Mouse (Mus musculus): ENCODE measurements around the gene Gpr132.

Gpr132 gene

GRCm38 (mm10) chr12:112868178-112869087 lies at the start of gene Gpr132:
Gpr132 (minus strand) TSS chr12:112868228.
- DNase-seq (ENCODE audit: low spot score): no peak

- DNase-seq (ENCODE audit: low spot score): no peak
Observed at GRCm38 (mm10) chr12:112917486-112917885, 49.5 kb upstream of the Gpr132 start.

- no peak for DNase-seq (ENCODE audit: low spot score)
Observed at GRCm38 (mm10) chr12:112916698-112917400, 48.8 kb upstream of the Gpr132 start.

- no peak for DNase-seq (ENCODE audit: low spot score)
Observed at GRCm38 (mm10) chr12:112915587-112915986, 47.6 kb upstream of the Gpr132 start.

- no peak for DNase-seq (ENCODE audit: low spot score)
Observed at GRCm38 (mm10) chr12:112914527-112914926, 46.5 kb upstream of the Gpr132 start.

- no peak for DNase-seq (ENCODE audit: low spot score)
Observed at GRCm38 (mm10) chr12:112912951-112913745, 45.1 kb upstream of the Gpr132 start.

GRCm38 (mm10) chr12:112911701-112912100 lies 43.7 kb upstream of the Gpr132 start:
- DNase-seq (ENCODE audit: low spot score): no peak

GRCm38 (mm10) chr12:112908991-112909390 lies 41.0 kb upstream of the Gpr132 start:
- DNase-seq (ENCODE audit: low spot score): no peak

- no peak for DNase-seq (ENCODE audit: low spot score)
Observed at GRCm38 (mm10) chr12:112905001-112905400, 37.0 kb upstream of the Gpr132 start.

- no peak for DNase-seq (ENCODE audit: low spot score)
Observed at GRCm38 (mm10) chr12:112903941-112904340, 35.9 kb upstream of the Gpr132 start.

- DNase-seq (ENCODE audit: low spot score): no peak
Observed at GRCm38 (mm10) chr12:112900641-112901040, 32.6 kb upstream of the Gpr132 start.

- no peak for DNase-seq (ENCODE audit: low spot score)
Observed at GRCm38 (mm10) chr12:112898960-112899359, 30.9 kb upstream of the Gpr132 start.

GRCm38 (mm10) chr12:112898351-112898750 lies 30.3 kb upstream of the Gpr132 start:
- no peak for DNase-seq (ENCODE audit: low spot score)

GRCm38 (mm10) chr12:112897522-112898212 lies 29.6 kb upstream of the Gpr132 start:
- DNase-seq (ENCODE audit: low spot score): peak; percentile 82

GRCm38 (mm10) chr12:112894969-112895368 lies 26.9 kb upstream of the Gpr132 start:
- no peak for DNase-seq (ENCODE audit: low spot score)

- DNase-seq (ENCODE audit: low spot score): no peak
Observed at GRCm38 (mm10) chr12:112894303-112894884, 26.4 kb upstream of the Gpr132 start.

- DNase-seq (ENCODE audit: low spot score): no peak
Observed at GRCm38 (mm10) chr12:112885465-112885864, 17.4 kb upstream of the Gpr132 start.

- no peak for DNase-seq (ENCODE audit: low spot score)
Observed at GRCm38 (mm10) chr12:112881301-112881815, 13.3 kb upstream of the Gpr132 start.

GRCm38 (mm10) chr12:112880661-112881060 lies 12.6 kb upstream of the Gpr132 start:
- DNase-seq (ENCODE audit: low spot score): no peak

- DNase-seq (ENCODE audit: low spot score): no peak
Observed at GRCm38 (mm10) chr12:112879731-112880130, 11.7 kb upstream of the Gpr132 start.

- DNase-seq (ENCODE audit: low spot score): peak; percentile 12
Observed at GRCm38 (mm10) chr12:112877607-112878020, 9.6 kb upstream of the Gpr132 start.

Data from retina, embryonic 14.5 days (tissue).